Mouse (Mus musculus): ENCODE data around the gene Hcn1.

- TF ChIP-seq CTCF (IDR thresholded peaks at IDR 0.05; ENCODE audit: low read depth): no peak
- TF ChIP-seq EP300 (IDR thresholded peaks at IDR 0.05; ENCODE audit: low read depth): no peak
Observed at GRCm38 (mm10) chr13:117745173-117745572, 143.1 kb downstream of the Hcn1 start.
